Mouse (Mus musculus) heart, adult 2 months (tissue): ENCODE measurements around the gene Asic3.

Experiments used
- CTCF ChIP-seq: fragments of 200-600 bp; IDR thresholded peaks from 2 replicates; pipeline ENCODE4 v1.8.1; 2022; ENCODE audit warnings: antibody characterized with exemption, mild to moderate bottlenecking, moderate library complexity
- POLR2A ChIP-seq: fragments of 200-500 bp; IDR thresholded peaks from 2 replicates; pipeline ENCODE4 v1.6.1; 2011; ENCODE audit warnings: mild to moderate bottlenecking, low read depth, low read length, control low read depth; ENCODE audit not compliant: insufficient read depth

GRCm38 (mm10) chr5:24400362-24400761 lies 12.8 kb upstream of the Asic3 start:
- TF ChIP-seq CTCF (no peak), POLR2A (no peak)
